Mouse (Mus musculus) macrophage (primary cell): ENCODE measurements around the gene Ccdc162. TPM values are rescaled to one million over a fixed set of nuclear protein-coding genes. Genes with fewer than 3 reads are reported as not detected.
"Not testable (repeated sequence)": the region's sequence is repeated elsewhere in the genome, so short reads cannot be mapped to it uniquely, and the experiment has no call there.

Source experiments
- H3K27ac ChIP-seq: fragments of 350-480 bp; formaldehyde crosslinking; 2 replicates; pipeline ENCODE4 v1.9.0; 2021
- H3K36me3 ChIP-seq: fragments of 350-480 bp; formaldehyde crosslinking; 2 replicates; pipeline ENCODE4 v1.9.0; 2021; ENCODE audit errors: inconsistent target
- H3K4me3 ChIP-seq: fragments of 350-480 bp; formaldehyde crosslinking; 2 replicates; pipeline ENCODE4 v1.9.0; 2021; ENCODE audit errors: inconsistent target
- H3K79me2 ChIP-seq: fragments of 350-480 bp; formaldehyde crosslinking; 2 replicates; pipeline ENCODE4 v1.9.0; 2021; ENCODE audit errors: inconsistent target
- WGBS: methylation state at CpG from one replicate; pipeline ENCODE4 v1.1.7; 2026; ENCODE audit warnings: inconsistent platforms; ENCODE audit not compliant: missing documents; 5-methylcytosine and 5-hydroxymethylcytosine counted together
- polyA plus RNA-seq: library from polyadenylated mRNA; stranded (reverse); fragments of 250-400 nt; gene quantifications from 3 replicates; pipeline ENCODE4 v1.2.4, GENCODE M21; 2018; ENCODE audit warnings: inconsistent platforms

Gene Ccdc162
- polyA plus RNA-seq, 1 experiment from 2014 or later = not detected

DNA sequence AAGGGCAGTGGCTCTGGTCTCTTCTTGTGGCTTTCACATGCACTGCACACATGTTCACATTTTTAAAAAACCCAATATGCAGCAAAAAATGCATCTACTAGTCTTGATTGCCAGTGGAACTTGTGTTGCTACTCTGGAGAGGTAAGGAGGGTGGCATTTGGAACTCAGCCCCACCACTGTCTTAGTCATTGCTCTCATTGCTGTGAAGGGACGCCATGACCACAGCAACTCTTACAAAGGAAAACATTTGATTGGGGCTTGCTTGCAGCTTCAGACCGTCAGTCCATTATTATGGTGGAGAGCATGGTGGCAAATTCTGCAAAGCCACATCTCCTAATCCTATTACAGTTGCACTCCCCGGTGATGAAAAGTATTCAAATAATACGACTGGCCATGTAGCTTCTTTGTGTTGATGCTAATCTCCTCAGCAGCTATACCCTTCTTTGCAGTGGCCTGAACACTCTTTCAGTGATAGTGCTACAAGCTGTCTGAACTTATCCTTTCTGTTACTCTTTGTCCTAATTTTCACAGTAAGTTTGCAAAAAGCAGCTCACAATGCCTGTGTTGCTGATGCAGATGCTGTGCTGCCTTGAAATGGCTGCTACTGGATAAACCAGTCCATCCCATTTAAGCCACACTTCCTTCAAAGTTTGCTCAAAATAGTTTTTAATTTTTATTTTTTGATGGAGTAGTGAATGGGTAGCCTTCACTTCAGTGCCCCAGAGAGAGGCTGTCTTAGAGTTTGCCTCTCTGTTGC, 179.0 kb downstream of the Ccdc162 start:
- H3K36me3 ChIP-seq = peaks cover 4% of the 10 kb centered on the region; the same call in 1 of the 2 replicates
- no peak overlapping the region for H3K27ac ChIP-seq
- no peak overlapping the region for H3K4me3 ChIP-seq
- H3K79me2 ChIP-seq = no peaks in the 10 kb centered on the region
- 91% methylated on average over 3 of the region's 4 CpGs for WGBS

DNA sequence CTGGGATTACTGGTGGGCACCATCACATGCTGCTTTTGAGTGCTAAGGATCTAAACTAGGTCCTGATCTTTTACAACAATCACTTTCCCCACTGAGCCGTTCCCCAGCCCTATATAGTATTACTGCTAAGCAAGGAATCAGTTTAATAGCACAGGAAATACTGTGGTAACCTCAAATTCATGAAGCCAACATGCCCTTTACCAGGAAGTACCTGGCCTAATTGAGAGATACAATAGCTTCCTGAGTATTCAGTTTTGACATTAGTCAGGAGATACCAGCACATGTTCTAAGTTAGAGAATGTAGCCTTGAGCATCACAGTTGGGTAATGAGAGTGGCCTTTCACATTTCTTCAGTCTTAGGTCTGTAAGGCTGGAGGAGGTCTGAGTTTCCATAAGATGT, 179.7 kb downstream of the Ccdc162 start:
- no peak overlapping the region for H3K27ac ChIP-seq
- peaks cover 3% of the 10 kb centered on the region; the same call in 1 of the 2 replicates for H3K79me2 ChIP-seq
- H3K4me3 ChIP-seq = no peak overlapping the region
- H3K36me3 ChIP-seq = peaks cover 4% of the 10 kb centered on the region; the same call in 1 of the 2 replicates
- 40% methylated on average over 1 of the region's 1 CpGs for WGBS

DNA sequence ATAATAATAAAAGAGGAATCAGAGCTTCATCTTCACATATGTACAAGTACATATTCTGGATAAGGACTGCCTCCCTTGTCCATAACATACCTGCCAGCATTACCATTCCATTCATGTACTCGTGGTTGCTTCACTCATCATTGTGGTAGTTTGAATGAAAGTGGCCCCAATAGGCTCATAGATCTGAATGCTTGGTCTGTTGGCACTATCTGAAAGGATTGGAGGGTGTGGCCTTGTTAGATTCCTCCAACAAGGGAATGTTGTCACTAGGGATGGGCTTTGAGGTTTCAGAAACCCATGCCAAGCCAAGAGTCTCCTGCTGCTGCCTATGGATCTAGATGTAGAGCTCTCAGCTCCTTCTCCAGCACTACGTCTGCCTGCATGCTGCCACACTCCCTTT, 180.4 kb downstream of the Ccdc162 start:
- Histone ChIP-seq H3K4me3 (no peak overlapping the region), H3K36me3 (peaks cover 4% of the 10 kb centered on the region; the same call in 1 of the 2 replicates)

DNA sequence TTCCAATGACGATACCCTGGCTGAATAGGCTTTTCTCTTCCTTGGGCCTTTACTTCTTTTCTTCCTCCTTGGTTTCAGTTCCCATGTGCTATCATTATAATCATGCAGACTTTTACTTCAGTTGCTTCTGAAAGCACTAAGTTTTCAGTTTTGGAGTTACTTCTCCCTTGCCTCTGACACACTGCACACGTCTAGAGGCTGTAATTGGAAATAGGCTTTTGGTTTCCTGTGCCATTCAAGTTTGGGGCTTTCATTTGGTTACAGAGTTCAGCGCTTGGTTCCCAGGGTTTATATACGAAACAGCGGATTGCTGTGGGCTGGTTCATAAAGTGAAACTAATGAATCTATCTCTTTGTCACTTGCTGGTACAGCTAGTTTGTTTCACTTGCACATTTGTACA, 186.5 kb downstream of the Ccdc162 start:
- H3K27ac ChIP-seq = peak overlapping the region; percentile 22
- 7% methylated on average over 5 of the region's 5 CpGs for WGBS
- no peak overlapping the region for H3K4me3 ChIP-seq
- peaks cover 40% of the 10 kb centered on the region for H3K79me2 ChIP-seq
- peaks cover 19% of the 10 kb centered on the region; the same call in 1 of the 2 replicates for H3K36me3 ChIP-seq

More for the DNA sequence above, 180.4 kb downstream of the Ccdc162 start:
- no peak overlapping the region for H3K27ac ChIP-seq
- H3K79me2 ChIP-seq = peaks cover 10% of the 10 kb centered on the region; the same call in 1 of the 2 replicates
- WGBS = 95% methylated on average over 2 of the region's 2 CpGs

DNA sequence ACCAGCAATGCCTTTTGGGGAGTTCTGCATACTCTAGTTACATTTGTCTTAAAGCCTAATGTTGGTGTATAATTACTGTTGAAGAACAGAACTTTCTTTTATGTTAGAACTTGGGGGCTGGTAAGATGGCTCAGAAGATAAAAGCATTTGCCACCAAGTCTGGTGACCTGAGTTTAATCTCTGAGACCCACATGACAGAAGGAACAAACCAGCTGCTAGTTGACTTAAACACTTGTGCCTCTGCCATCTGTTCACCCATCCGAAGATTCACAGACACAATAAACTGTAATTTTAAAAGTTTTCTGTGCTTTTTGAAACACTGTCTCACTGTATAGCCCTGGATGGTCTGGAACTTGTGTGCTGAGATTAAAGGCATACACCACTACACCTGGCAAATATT, 190.7 kb downstream of the Ccdc162 start:
- Histone ChIP-seq H3K36me3 (peaks cover 14% of the 10 kb centered on the region; the same call in 1 of the 2 replicates), H3K79me2 (peaks cover 57% of the 10 kb centered on the region), H3K4me3 (no peak overlapping the region), H3K27ac (no peak overlapping the region)
- WGBS = 92% methylated on average over 1 of the region's 1 CpGs

DNA sequence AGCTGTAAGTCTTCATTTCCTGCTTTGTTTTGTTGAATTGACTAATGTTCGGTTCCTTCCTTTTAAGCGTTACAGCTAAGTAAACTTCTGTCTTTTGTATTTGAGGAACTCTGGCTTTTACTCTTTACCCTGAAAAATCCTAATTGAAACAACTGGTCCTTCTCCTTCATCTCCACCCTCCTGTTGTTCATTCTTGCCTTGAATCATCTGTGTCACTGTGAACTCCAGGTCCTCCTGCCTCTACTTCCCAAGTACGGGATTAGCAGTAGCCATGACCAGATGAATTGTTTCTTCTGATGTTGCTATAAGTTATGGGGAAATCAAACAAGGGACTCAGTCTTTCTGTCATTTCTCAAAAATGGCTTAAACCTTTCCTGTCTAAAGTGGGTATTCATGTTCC, 193.0 kb downstream of the Ccdc162 start:
- H3K36me3 ChIP-seq = peaks cover 4% of the 10 kb centered on the region; the same call in 1 of the 2 replicates
- H3K79me2 ChIP-seq = peaks cover 67% of the 10 kb centered on the region
- H3K4me3 ChIP-seq = no peak overlapping the region
- H3K27ac ChIP-seq = peak overlapping the region; percentile 93
- 7% methylated on average over 3 of the region's 3 CpGs for WGBS

DNA sequence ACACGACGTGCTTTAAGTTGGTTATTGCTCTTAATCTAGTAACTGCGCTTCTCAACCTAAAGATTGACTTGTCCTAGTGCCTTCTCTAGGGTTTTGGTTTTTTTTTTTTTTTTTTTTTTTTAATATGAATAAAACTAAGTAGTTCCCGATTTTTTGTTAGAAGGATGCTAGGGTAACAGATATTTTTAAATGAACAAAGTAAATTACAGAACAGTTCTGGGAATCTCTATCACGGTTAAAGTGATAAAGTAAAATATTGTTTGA, 196.1 kb downstream of the Ccdc162 start:
- Histone ChIP-seq H3K4me3 (peak overlapping the region; percentile 60), H3K36me3 (no peaks in the 10 kb centered on the region), H3K27ac (peak overlapping the region; percentile 65), H3K79me2 (peaks cover 42% of the 10 kb centered on the region)
- 4% methylated on average over 4 of the region's 5 CpGs for WGBS

DNA sequence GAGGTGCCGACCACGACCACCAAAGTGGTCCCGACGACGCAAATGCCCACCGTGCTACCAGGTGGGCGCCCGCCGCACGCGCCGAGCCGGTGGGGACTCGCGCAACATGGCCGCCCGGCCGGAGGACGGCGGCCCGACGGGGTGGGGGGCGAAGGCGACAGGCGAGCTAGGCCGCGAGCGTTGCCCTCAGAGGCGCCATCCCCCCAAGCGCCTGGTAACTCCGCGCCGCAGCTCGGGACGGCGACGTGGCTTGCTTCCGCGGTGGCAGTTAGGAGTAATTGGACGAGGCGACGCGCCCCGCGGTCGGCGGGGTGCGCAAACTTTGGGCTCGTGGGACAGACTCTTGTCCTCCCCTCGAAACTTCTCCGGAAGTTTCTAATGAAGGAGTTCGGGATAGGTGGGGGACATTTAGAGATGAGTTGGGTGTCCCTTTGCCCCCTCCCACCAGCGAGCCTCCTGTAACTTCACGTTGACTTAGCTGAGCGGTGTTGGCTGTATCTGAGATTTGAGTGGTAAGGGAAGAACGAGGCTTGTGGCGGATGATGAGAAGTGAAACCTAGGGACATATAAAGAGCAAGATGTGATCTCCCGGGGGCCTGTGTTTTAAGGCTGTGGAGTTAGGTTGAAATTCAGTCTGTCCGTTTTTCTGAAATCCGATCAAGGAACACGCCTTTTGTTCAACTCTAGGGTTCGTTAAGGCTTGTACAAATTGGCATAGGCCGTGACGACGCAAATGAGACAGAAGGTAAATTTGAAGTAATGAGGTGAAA, 196.6 kb downstream of the Ccdc162 start:
- Histone ChIP-seq H3K79me2 (peaks cover 36% of the 10 kb centered on the region), H3K27ac (peak overlapping the region; percentile 65), H3K4me3 (peak overlapping the region; percentile 60), H3K36me3 (no peaks in the 10 kb centered on the region)
- WGBS = under 1% methylated on average over 45 of the region's 65 CpGs

DNA sequence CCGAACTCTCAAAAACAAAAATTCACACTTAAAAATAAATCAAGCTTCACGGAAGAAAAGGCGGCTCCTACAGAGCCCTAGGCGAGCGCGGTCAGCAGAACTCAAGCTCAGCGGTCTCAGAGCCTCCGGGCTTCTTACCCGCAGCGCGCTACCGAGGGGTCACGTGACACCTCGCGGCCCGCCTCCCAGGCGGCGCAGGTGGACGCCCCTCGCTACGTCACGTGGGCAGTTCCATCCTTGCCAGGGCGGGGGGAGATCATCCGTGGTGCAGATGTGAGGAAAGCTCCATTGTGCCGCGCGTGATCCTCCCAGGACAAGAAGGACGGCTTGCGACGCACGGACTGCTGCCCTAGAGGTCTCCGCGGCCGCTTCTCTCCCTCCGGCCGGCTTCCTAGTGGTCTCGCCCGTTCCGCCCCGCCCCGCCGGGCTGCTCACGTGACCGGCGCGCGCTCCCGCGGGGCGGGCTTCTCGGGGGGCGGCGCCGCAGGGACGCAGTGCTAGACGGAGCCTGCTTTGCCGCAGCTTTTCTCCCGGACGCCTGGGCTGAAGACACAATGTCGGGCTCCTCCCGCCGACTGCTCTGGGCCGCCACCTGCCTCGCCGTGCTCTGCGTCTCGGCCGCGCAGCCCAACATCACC, 197.3 kb downstream of the Ccdc162 start, which contains the start of gene Cd164:
TSS of gene Cd164 (plus strand) at position 434 of the 638 bp plus-strand sequence.
- Histone ChIP-seq H3K4me3 (peak within 1 kb of the TSS; percentile 77), H3K27ac (peak within 1 kb of the TSS; percentile 87), H3K79me2 (peaks cover 32% of the 10 kb centered on the region), H3K36me3 (no peaks in the 10 kb centered on the region)
- WGBS = under 1% methylated on average over 62 of the region's 69 CpGs

DNA sequence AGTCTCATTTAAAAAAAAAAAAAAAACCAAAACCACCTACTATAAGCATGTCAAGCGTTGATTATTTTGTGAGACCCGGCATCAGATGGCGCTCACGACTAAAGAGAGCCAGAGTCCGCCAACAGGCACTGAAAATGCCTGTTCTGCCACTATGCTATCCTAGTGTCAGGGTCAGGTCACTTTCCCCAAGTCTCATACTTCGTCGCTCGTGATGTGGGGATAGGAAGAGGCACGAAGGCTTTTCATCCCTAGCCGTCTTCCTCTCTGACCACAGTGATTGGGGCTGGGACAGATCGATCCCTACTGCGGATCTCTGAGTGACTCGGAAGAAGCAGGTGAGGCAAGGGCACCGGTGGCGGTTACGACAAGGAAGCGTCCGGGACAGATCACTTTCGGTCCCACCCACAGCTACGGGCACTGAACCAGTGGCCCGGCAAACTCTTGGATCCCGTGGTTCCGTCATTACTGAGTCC, 197.9 kb downstream of the Ccdc162 start:
- H3K27ac ChIP-seq = peak overlapping the region; percentile 87
- WGBS = 2% methylated on average over 23 of the region's 23 CpGs
- H3K4me3 ChIP-seq = peak overlapping the region; percentile 77
- H3K79me2 ChIP-seq = peaks cover 32% of the 10 kb centered on the region
- H3K36me3 ChIP-seq = no peaks in the 10 kb centered on the region

DNA sequence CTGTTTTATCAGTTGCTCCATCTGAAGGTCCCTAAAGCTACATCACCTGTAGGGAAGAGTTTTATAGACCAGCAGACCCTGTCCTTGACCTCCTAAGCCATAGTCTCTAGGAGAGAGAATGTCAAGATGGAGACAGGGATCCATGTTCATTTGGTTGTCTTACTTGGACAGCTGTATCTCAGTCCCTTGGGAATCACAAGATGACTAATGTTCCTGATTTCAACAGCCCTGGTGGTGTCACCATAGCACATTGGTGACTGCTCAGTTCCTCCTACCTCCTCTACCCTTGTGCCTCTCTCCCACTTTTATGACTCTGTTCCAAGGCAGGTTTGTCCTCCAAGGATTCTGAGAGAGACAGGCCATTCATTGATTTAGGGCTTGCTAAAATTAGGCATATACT, 201.5 kb downstream of the Ccdc162 start:
- Histone ChIP-seq H3K79me2 (peaks cover 2% of the 10 kb centered on the region; the same call in 1 of the 2 replicates), H3K36me3 (no peaks in the 10 kb centered on the region), H3K27ac (no peak overlapping the region), H3K4me3 (no peak overlapping the region)

DNA sequence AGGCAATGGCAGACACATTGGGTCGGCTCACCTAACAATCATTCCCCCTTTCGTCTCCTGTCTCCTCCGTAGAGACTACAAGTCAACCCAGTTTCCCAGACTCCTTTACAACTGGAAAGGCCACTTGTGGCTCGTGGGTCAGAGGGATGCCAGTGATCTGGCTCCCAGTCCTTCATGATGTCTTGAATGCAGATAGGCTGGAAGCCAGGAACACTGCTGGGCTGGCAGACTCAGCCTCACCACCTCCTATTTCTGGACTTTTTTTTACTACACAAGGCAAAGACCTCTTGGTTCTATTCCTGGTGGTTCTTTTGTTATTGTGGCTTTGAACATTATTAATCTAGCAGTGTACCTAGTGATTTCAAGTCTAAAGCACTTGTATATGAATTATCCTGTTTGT, 202.1 kb downstream of the Ccdc162 start:
- WGBS = 85% methylated on average over 4 of the region's 4 CpGs
- Histone ChIP-seq H3K4me3 (no peak overlapping the region), H3K79me2 (no peaks in the 10 kb centered on the region), H3K27ac (no peak overlapping the region), H3K36me3 (no peaks in the 10 kb centered on the region)

DNA sequence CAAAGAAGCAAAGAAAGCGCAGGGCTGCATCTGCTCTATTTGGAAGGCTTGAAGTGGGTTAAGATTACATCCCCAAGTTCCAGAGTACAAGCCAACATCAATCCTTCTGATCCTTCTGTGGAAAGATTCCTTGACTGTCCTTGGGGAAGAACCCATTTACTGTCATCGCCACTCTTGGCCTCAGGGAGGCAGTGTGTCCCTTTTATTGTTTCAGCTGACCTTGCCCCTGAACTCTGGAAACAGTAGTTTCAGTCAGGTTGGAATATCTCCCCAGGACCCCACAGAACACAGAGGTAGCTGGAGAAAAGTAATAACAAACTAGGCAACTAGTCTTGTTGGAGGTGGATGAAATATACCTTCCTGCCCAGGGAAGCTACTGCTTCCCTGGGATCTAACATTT, 207.3 kb downstream of the Ccdc162 start:
- H3K79me2 ChIP-seq = no peaks in the 10 kb centered on the region
- H3K27ac ChIP-seq = no peak overlapping the region
- WGBS = 65% methylated on average over 2 of the region's 2 CpGs
- no peaks in the 10 kb centered on the region for H3K36me3 ChIP-seq
- no peak overlapping the region for H3K4me3 ChIP-seq

DNA sequence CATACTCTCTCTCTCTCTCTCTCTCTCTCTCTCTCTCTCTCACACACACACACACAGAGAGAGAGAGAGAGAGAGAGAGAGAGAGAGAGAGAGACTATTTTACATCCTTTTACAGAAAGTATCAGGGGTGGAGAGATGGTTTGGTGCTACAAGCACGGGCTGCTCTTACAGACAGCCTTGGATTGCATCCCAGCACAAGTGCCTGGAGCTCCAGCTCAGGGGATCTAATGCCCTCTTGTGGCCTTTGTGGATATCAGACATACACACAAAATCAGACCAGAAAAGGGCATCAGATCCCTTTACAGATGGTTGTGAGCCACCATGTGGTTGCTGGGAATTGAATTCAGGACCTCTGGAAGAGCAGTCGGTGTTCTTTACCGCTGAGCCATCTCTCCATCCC, 211.0 kb downstream of the Ccdc162 start:
- H3K4me3 ChIP-seq, H3K36me3 ChIP-seq, H3K79me2 ChIP-seq, H3K27ac ChIP-seq: not testable (repeated sequence)
- WGBS = 0% methylated on average over 3 of the region's 3 CpGs

DNA sequence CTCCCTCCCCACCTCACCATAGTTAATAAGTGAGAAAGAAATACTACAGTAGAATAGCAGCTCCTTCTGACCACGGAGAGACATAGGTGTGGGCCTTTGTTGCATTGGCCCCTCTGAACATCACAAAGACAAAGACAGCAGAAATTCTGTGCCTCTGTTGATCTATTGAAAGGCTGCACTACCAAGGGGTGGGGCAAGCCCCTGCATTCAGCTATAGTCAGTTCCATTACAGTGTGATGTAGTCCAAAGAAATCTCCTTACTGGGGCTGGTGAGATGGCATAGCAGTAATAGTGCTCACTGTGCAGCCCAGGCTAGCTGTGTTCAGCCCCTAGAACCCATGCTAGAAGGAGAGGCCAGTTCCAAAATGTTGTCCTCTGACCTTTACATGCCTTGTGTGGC, 211.4 kb downstream of the Ccdc162 start:
- H3K36me3 ChIP-seq = no peaks in the 10 kb centered on the region
- H3K27ac ChIP-seq = no peak overlapping the region
- WGBS = 88% methylated on average over 1 of the region's 1 CpGs
- no peak overlapping the region for H3K4me3 ChIP-seq
- H3K79me2 ChIP-seq = no peaks in the 10 kb centered on the region
